Comparison of ENCODE assay signal across 11 mouse cellular contexts in the genomic region with DNA sequence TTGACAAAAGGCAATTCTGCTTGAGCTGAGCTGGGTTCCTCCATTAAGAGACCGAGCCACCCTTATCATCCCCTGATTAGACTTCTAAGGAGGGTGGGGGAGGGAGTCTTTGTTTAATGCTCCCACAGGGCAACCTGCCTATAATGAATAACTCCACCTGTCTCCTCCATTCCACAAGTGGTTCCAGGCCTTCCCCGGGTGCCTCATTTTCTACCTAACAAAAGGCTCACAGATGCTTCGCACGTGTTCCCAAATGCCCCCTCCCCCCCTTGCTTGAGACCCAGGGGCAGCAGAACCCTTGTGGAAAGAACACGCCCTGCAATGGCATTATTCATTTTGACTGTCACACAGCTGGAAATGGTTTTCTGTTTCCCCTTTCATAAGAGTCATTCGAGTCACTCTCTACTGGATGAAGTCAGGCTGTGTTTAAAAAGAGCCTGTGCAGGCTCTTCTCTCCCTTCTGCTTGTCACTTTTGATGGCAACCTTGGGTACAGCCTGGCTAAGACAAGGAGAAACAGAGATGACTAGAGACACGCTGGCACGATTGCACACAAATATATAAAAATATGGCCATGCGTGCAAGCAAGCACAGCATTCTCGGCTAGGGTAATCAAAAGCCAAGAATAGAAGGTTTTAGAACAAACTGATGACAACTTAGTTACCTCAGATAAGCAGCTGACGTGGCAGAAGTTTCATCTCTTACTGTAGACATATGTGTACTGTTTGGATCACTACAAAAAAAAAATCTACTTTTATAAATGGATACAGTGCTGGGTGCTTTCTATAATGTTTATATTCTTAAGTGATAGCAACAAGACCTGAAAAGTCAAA. TPM values are rescaled to one million over a fixed set of nuclear protein-coding genes. Genes with fewer than 3 reads are reported as not detected.
A peak's percentile ranks its signal among the peaks of the same experiment; 100 is the strongest.
DNase-seq lines count a peak whose midpoint lies in the region; ATAC-seq and TF ChIP-seq lines count a peak whose summit lies in the region.
"Had no signal": no experiment of that assay in that cellular context is flagged by ENCODE, and none has a peak within 500 bp of the region (broad histone marks: within the 10 kb centered on the region; RNA-seq: fewer than 3 reads in every experiment).

No protein-coding gene starts in this region.

- TF ChIP-seq POLR2A in heart, adult 2 months (IDR thresholded peaks at IDR 0.05; ENCODE audit: insufficient read depth, low read depth, low read length): no peak

- no peak for TF ChIP-seq CTCF in heart, adult 2 months (IDR thresholded peaks at IDR 0.05)

- TF ChIP-seq EP300 in heart, adult 2 months (IDR thresholded peaks at IDR 0.05; ENCODE audit: insufficient read depth, low read depth, low read length): no peak

- peak overlapping the region; percentile 31; the same call in 1 of the 2 replicates for H3K27ac ChIP-seq in heart, adult 2 months
- no peak overlapping the region for H3K27ac ChIP-seq in neural tube, embryonic 15.5 days (replicated peaks)
- H3K27ac ChIP-seq in stomach, embryonic 16.5 days (ENCODE audit: low read length): peak overlapping the region; percentile 30

- no peak overlapping the region for H3K4me2 ChIP-seq in neural tube, embryonic 15.5 days
- peak overlapping the region; percentile 4; the same call in 1 of the 2 replicates for H3K4me2 ChIP-seq in stomach, embryonic 16.5 days (ENCODE audit: low read depth, low read length)

- no peaks in the 10 kb centered on the region; the same call in 1 of the 2 replicates for H3K79me2 ChIP-seq in heart, adult 2 months (replicated peaks; ENCODE audit: control insufficient read depth, insufficient read depth, low read length)

- 45% methylated on average over 11 of the region's 11 CpGs for WGBS in heart, adult 2 months
- WGBS in neural tube, embryonic 15.5 days: 44% methylated on average over 11 of the region's 11 CpGs
- 25% methylated on average over 11 of the region's 11 CpGs for WGBS in stomach, embryonic 16.5 days

- H3K36me3 ChIP-seq in heart, adult 2 months (ENCODE audit: control insufficient read depth, insufficient read depth, low read length): no peaks in the 10 kb centered on the region; the same call in 1 of the 2 replicates
- H3K36me3 ChIP-seq in neural tube, embryonic 15.5 days: no peaks in the 10 kb centered on the region
- H3K36me3 ChIP-seq in stomach, embryonic 16.5 days (ENCODE audit: control insufficient read depth, insufficient read depth, low read length): no peaks in the 10 kb centered on the region

- H3K27me3 ChIP-seq in heart, adult 2 months (ENCODE audit: control insufficient read depth, insufficient read depth, low read length): no peaks in the 10 kb centered on the region
- peaks cover 4% of the 10 kb centered on the region; the same call in 1 of the 2 replicates for H3K27me3 ChIP-seq in neural tube, embryonic 15.5 days (replicated peaks)
- no peaks in the 10 kb centered on the region for H3K27me3 ChIP-seq in stomach, embryonic 16.5 days (ENCODE audit: control insufficient read depth, insufficient read depth, low read length)

- H3K4me3 ChIP-seq in heart, adult 2 months: no peak overlapping the region
- H3K4me3 ChIP-seq in neural tube, embryonic 15.5 days (replicated peaks): no peak overlapping the region
- H3K4me3 ChIP-seq in stomach, embryonic 16.5 days (replicated peaks; ENCODE audit: low read length): no peak overlapping the region
- H3K4me3 ChIP-seq: erythroblast, embryonic 14.5 days had no signal

- ATAC-seq in neural tube, embryonic 15.5 days (ENCODE audit: low FRiP score): no peak
- peak; percentile 83; the same call in 1 of the 2 replicates for ATAC-seq in stomach, embryonic 16.5 days (ENCODE audit: insufficient read depth, low FRiP score)
- ATAC-seq: inflammation-experienced regulatory T-cells, adult 6 months had no signal

- no peaks in the 10 kb centered on the region for H3K9me3 ChIP-seq in neural tube, embryonic 15.5 days (replicated peaks)
- H3K9me3 ChIP-seq in stomach, embryonic 16.5 days (replicated peaks; ENCODE audit: control insufficient read depth, low read length): no peaks in the 10 kb centered on the region

- no peak overlapping the region for H3K9ac ChIP-seq in heart, adult 2 months (ENCODE audit: low read depth, low read length)
- no peak overlapping the region for H3K9ac ChIP-seq in neural tube, embryonic 15.5 days (replicated peaks)
- no peak overlapping the region for H3K9ac ChIP-seq in stomach, embryonic 16.5 days (ENCODE audit: low read length)

- intact Hi-C loops in heart, adult 2 months (cut with DNase I): loop anchor here (2.0 kb wide), 1 partner anchor 280 kb away; no protein-coding TSS in a partner anchor

- no peak for DNase-seq in heart, adult 2 months
- DNase-seq in heart, adult 18-20 months: no peak
- peak; percentile 79 for DNase-seq in neural tube, embryonic 10.5 days (ENCODE audit: extremely low spot score, low spot score)
- peak; percentile 93 for DNase-seq in forelimb bud, embryonic 11.5 days (ENCODE audit: low read depth, low spot score)
- DNase-seq in right cerebral cortex, postnatal 36 days (ENCODE audit: low spot score in 2 of 2): no peak
- no peak for DNase-seq in adrenal gland, postnatal 4 days (ENCODE audit: low spot score in 2 of 2)
- DNase-seq: adrenal gland, postnatal 25 days had no signal

- H3K4me1 ChIP-seq in heart, adult 2 months (ENCODE audit: control insufficient read depth, insufficient read depth, low read length): peaks cover 4% of the 10 kb centered on the region
- peaks cover 4% of the 10 kb centered on the region for H3K4me1 ChIP-seq in neural tube, embryonic 15.5 days
- peaks cover 46% of the 10 kb centered on the region for H3K4me1 ChIP-seq in stomach, embryonic 16.5 days (ENCODE audit: control insufficient read depth, insufficient read depth, low read length)

RNA-seq across cellular contexts. Expression of gene Lpar1, which starts 7.0 kb away (rescaled TPM):
- total RNA-seq in heart, adult 2 months (2021): 10 to 100 TPM in 1 of 2 experiments, 1 to 10 TPM in 1; 8.0 to 10.7 TPM
- 15.8 and 21.1 TPM in 2 replicates for polyA plus RNA-seq in heart, adult 2 months (2012; rRNA removed)
- 1 to 10 TPM; 7.0 to 7.5 TPM for total RNA-seq in heart, adult 18-20 months (2021)
- 15.9 and 25.3 TPM in 2 replicates for polyA plus RNA-seq in neural tube, embryonic 15.5 days (2015; fragmentation: Nextera tagmentation; extraction: Ambion mirVana)
- 76.6 and 79.4 TPM in 2 replicates for polyA plus RNA-seq in stomach, embryonic 16.5 days (2015; fragmentation: Nextera tagmentation; extraction: Ambion mirVana)
- total RNA-seq in adrenal gland, postnatal 4 days (2021): 10 to 100 TPM; 28.3 to 35.9 TPM
- polyA plus RNA-seq: inflammation-experienced regulatory T-cells, adult 6 months had no signal

Comparison
In these comparisons a context has a peak if more than half of its experiments do, and no peak if none do; other contexts are left out.
1. DNase-seq: peak in neural tube, embryonic 10.5 days (single experiment) and forelimb bud, embryonic 11.5 days (single experiment); none in heart, adult 2 months (0 of 2), heart, adult 18-20 months (0 of 2), right cerebral cortex, postnatal 36 days (0 of 2) and adrenal gland, postnatal 4 days (0 of 2).